Mouse (Mus musculus) megakaryocyte, embryonic 14.5 days (primary cell): Measurements from ENCODE around the gene Hemk1.

Source experiments
- FLI1 ChIP-seq: IDR thresholded peaks from 2 replicates; pipeline ENCODE4 v1.6.1; 2012; ENCODE audit warnings: low read length, inconsistent platforms, mixed read lengths
- GATA1 ChIP-seq: IDR thresholded peaks from 3 replicates; pipeline ENCODE4 v1.6.1; 2012; ENCODE audit warnings: mixed read lengths, low read length, inconsistent platforms, borderline replicate concordance

GRCm38 (mm10) chr9:107278527-107279377, 59.4 kb downstream of the Hemk1 start:
- TF ChIP-seq GATA1 (no peak), FLI1 (no peak)
